Comparison of ENCODE assay signal across 27 mouse cellular contexts in genomic region chr12:8090279-8090626, GRCm38 (mm10).
DNase-seq lines count a peak whose midpoint lies in the region; ATAC-seq and TF ChIP-seq lines count a peak whose summit lies in the region.
"Had no signal": no experiment of that assay in that cellular context is flagged by ENCODE, and none has a peak within 500 bp of the region (broad histone marks: within the 10 kb centered on the region; RNA-seq: fewer than 3 reads in every experiment).

No protein-coding gene starts in this region.

- no peak for TF ChIP-seq POLR2A in myocyte (IDR thresholded peaks at IDR 0.05; ENCODE audit: insufficient read length, low read depth)

- H3K36me3 ChIP-seq in myocyte (ENCODE audit: control insufficient read depth, insufficient read depth) = no peaks in the 10 kb centered on the region
- H3K36me3 ChIP-seq: hindbrain, embryonic 12.5 days; limb, embryonic 13.5 days; liver, embryonic 13.5 days; neural tube, embryonic 15.5 days had no signal

- peak overlapping the region; percentile 27 for H3K4me2 ChIP-seq in myocyte (ENCODE audit: low read depth)
- H3K4me2 ChIP-seq: heart, embryonic 11.5 days; hindbrain, embryonic 12.5 days; limb, embryonic 13.5 days; liver, embryonic 13.5 days; neural tube, embryonic 15.5 days had no signal

- peak; percentile 41 for DNase-seq in adrenal gland, postnatal 10 days
- no peak for DNase-seq in adrenal gland, adult (ENCODE audit: inconsistent age in 2 of 2, low spot score in 1 of 2)
- DNase-seq in 3T3-L1 (ENCODE audit: low read depth, low spot score) = peak; percentile 57
- DNase-seq in layer of hippocampus, postnatal 25 days (ENCODE audit: extremely low spot score in 1 of 2, low spot score in 1 of 2) = no peak
- DNase-seq in right cerebral cortex, postnatal 14 days = no peak
- DNase-seq in kidney, adult 11 months = no peak
- DNase-seq: cerebellum, adult 11-12 months; cerebellum, postnatal 10 days; gastrocnemius, postnatal 14 days; heart, postnatal 36 days; kidney, adult 9 months; kidney, postnatal 10 days; liver, embryonic 13.5 days; lung, adult 18-20 months; lung, postnatal 4 days; midbrain, embryonic 14.5 days; thymus, adult 18-20 months; thymus, postnatal 25 days had no signal

- H3ac ChIP-seq in myocyte (ENCODE audit: control insufficient read depth, insufficient read length) = no peak overlapping the region

- H3K4me3 ChIP-seq in myocyte = no peak overlapping the region
- H3K4me3 ChIP-seq: hindbrain, embryonic 12.5 days; limb, embryonic 13.5 days; liver, embryonic 13.5 days; neural tube, embryonic 15.5 days had no signal

- H3K79me2 ChIP-seq in myocyte (ENCODE audit: control insufficient read depth, insufficient read depth) = no peaks in the 10 kb centered on the region

- H3K27me3 ChIP-seq in myocyte (ENCODE audit: control insufficient read depth, insufficient read depth, insufficient read length) = no peaks in the 10 kb centered on the region
- H3K27me3 ChIP-seq: hindbrain, embryonic 12.5 days; limb, embryonic 13.5 days; liver, embryonic 13.5 days; neural tube, embryonic 15.5 days had no signal

- peak; percentile 29; the same call in 1 of the 2 replicates for ATAC-seq in common myeloid progenitor, adult 5-6 weeks (replicated peaks; ENCODE audit: low read depth, poor library complexity, severe bottlenecking)
- ATAC-seq: forebrain, embryonic 14.5 days; hindbrain, postnatal 0 days; lung, postnatal 0 days had no signal

TF ChIP-seq in myocyte, 11 proteins besides CTCF, POLR2A, EP300 and RAD21:
- TF ChIP-seq USF1 (IDR thresholded peaks at IDR 0.05; ENCODE audit: low read depth) (no peak), SRF (IDR thresholded peaks at IDR 0.05; ENCODE audit: control insufficient read depth, insufficient read length, low read depth) (no peak), MYOG (IDR thresholded peaks at IDR 0.05; ENCODE audit: control insufficient read depth in 1 of 3, insufficient read depth in 1 of 3, insufficient read length in 2 of 3, low read depth in 2 of 3) (no peak), CEBPB (IDR thresholded peaks at IDR 0.05; ENCODE audit: insufficient read depth, poor library complexity, severe bottlenecking) (no peak), E2F4 (IDR thresholded peaks at IDR 0.05; ENCODE audit: insufficient read depth) (no peak), MAX (IDR thresholded peaks at IDR 0.05; ENCODE audit: low read depth) (no peak), TCF3 (IDR thresholded peaks at IDR 0.05; ENCODE audit: insufficient read length, low read depth) (no peak), MYOD1 (IDR thresholded peaks at IDR 0.05; ENCODE audit: control insufficient read depth in 1 of 3, insufficient read length in 2 of 3, low read depth in 2 of 3) (no peak), TCF12 (IDR thresholded peaks at IDR 0.05; ENCODE audit: insufficient read depth, poor library complexity, severe bottlenecking) (no peak), REST (IDR thresholded peaks at IDR 0.05; ENCODE audit: insufficient read depth, insufficient read length) (no peak), POLR2AphosphoS2 (IDR thresholded peaks at IDR 0.05; ENCODE audit: insufficient read length, low read depth) (no peak)

Comparison
In these comparisons a context has a peak if more than half of its experiments do, and no peak if none do; other contexts are left out.
1. DNase-seq: peak in adrenal gland, postnatal 10 days (single experiment) and 3T3-L1 (single experiment); none in adrenal gland, adult (0 of 2), layer of hippocampus, postnatal 25 days (0 of 2), right cerebral cortex, postnatal 14 days (single experiment) and kidney, adult 11 months (single experiment).